Mouse (Mus musculus): Measurements from ENCODE around the gene Zfp799.

The Zfp799 gene

GRCm38 (mm10) chr17:32786944-32787343, 43.1 kb downstream of the Zfp799 start:
- no peak for DNase-seq

- DNase-seq, result no peak
Observed at GRCm38 (mm10) chr17:32785656-32786055, 44.4 kb downstream of the Zfp799 start.

GRCm38 (mm10) chr17:32777564-32777963, 52.5 kb downstream of the Zfp799 start:
- DNase-seq, result no peak

GRCm38 (mm10) chr17:32771213-32771612, 58.8 kb downstream of the Zfp799 start:
- DNase-seq, result no peak

- DNase-seq, result no peak
Observed at GRCm38 (mm10) chr17:32766422-32766821, 63.6 kb downstream of the Zfp799 start.
